Mouse (Mus musculus) heart, postnatal 25 days (tissue): Measurements from ENCODE around the gene Fkbp10. TPM values are rescaled to one million over a fixed set of nuclear protein-coding genes. Genes with fewer than 3 reads are reported as not detected.

Source experiments
- DNase-seq: peaks from one replicate; pipeline ENCODE4 v3.0.0; 2022; ENCODE audit warnings: low spot score
- intact Hi-C: fragments of 180-260 bp; cut with DNase I; formaldehyde crosslinking; loops from one replicate; pipeline ENCODE4 v1.15.1; 2025
- microRNA-seq: library from miRNA; unstranded; fragments of <30 nt; microRNA quantifications from one replicate; pipeline ENCODE4 v1.2.0, GENCODE M21; 2022
- total RNA-seq, 2 experiments: library from RNA; stranded (reverse); gene quantifications; 2 replicates each; pipeline ENCODE4 v1.2.3; 2021

Gene Fkbp10
- total RNA-seq, 2 experiments from 2014 or later, result 12.2 to 14.4 TPM

DNA sequence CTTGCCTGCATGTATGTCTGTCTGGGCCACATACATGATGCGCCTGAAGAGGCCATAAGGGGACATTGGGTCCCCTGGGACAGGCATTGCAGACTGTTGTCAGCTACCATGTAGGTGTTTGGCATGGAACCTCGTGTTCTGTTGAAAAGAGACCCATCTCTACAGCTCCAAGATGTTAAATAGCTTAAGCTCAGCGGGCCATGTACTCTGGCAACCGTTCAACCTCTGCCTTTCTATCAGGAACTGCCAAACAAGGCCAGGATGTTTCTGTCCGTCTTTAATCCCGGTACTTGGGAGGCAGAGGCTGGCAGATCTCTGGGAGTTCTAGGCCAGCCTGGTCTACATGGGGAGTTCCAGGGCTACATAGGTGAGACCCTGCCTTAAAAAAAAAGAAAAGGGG is 27.1 kb downstream of the Fkbp10 start:
- no peak for DNase-seq
- intact Hi-C loops, result no loop called here

DNA sequence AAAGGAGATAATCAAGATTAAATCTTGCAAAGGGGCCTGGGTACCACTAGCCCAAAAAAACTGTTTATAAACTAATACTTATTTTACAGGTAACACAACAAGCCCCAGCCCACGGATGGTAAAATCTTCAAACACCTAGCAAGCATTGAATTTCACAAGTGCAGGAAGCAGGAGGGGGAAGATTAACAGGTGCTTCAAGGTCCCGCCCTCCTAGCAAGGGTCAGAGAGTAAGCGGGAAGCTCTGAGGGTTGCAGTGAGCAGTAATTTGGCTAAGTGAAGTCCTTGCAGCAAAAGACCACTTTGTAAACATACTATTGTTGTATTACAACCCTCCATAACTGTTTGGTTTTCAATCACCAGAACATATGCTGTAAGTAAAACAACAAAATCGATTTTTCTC is 41.8 kb downstream of the Fkbp10 start:
- DNase-seq, result no peak
- intact Hi-C loops, result no loop called here

DNA sequence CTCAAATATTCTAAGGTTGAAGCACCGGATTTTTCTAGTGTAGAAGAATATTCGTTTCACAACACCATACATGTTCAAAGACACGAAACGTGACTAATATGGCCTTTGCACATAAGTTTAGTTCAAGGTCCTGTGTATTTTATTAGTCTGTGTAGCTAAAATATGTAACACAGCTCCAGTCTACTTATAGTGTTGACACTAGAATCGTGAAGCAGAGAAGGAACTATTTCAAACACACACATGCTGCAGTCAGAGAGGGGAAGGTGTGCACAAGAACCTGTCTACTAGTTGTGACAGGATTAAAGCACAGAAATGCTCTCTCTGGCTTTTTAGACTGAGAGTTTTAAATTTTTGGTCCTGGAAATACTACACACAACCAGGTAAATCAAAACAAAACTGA is 42.2 kb downstream of the Fkbp10 start:
- intact Hi-C loops, result no loop called here
- no peak for DNase-seq

DNA sequence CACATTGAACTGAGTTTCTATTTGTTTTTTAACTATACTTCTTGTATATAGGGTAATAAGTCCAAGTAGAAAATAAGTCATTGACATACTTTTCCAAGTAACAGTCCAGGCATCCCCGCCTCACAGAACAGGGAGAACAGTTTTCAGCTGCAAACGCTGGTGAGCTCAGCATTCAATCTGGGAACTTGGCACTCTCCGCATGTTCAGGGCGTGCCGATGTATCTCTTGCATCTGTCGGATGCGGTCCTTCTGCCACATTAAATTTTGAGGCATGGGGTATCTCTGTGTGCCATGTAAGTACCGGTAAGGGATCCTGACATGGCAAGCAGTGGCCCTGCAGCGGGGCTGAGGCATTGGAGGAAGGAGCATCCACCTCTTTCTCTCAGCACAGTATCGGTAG is 47.2 kb downstream of the Fkbp10 start:
- intact Hi-C loops, result no loop called here
- DNase-seq, result no peak

DNA sequence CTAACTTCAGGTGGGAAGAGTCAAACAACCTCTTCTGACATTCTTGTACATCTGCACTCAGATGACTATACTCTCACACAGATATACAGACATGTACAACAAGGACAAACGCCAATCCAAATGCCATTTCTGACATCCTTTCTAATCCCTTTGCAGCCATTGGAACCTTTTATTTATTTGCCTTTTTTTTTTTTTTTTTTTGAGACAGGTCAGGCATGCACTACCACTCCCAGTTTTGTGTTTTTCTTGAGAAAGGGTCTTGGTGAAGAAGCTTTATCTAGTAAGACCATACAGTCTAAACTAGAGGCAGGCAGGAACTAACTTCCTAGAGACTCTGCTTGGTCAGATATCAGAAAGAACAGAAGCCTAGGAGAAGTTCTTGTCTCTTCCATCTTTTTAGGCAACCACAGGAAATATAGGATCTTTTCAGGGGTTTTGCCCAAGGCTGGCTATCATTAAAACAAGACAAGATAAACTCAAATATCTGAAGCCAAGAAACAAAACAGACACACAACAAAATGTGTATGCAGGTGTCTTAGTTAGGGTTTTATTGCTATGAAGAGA is 49.8 kb downstream of the Fkbp10 start:
- intact Hi-C loops, result no loop called here
- DNase-seq, result no peak

DNA sequence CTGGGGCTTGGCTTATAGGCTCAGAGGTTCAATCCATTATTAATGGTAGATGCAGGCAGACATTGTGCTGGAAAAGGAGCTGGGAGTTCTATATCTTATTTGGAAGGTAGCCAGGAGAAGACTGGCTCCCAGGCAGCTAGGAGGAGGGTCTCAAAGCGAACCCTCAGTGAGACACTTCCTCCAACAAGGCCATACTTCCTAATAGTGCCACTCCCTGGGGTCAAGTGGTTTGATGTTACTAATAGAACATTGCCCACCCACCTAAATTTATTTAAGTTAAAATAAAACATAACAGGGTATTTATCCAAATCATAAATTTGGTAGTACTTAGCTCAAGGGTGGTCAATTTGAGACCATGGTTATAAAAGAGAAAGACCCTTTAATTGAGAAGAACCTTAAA is 50.3 kb downstream of the Fkbp10 start:
- DNase-seq, result no peak
- intact Hi-C loops, result no loop called here

DNA sequence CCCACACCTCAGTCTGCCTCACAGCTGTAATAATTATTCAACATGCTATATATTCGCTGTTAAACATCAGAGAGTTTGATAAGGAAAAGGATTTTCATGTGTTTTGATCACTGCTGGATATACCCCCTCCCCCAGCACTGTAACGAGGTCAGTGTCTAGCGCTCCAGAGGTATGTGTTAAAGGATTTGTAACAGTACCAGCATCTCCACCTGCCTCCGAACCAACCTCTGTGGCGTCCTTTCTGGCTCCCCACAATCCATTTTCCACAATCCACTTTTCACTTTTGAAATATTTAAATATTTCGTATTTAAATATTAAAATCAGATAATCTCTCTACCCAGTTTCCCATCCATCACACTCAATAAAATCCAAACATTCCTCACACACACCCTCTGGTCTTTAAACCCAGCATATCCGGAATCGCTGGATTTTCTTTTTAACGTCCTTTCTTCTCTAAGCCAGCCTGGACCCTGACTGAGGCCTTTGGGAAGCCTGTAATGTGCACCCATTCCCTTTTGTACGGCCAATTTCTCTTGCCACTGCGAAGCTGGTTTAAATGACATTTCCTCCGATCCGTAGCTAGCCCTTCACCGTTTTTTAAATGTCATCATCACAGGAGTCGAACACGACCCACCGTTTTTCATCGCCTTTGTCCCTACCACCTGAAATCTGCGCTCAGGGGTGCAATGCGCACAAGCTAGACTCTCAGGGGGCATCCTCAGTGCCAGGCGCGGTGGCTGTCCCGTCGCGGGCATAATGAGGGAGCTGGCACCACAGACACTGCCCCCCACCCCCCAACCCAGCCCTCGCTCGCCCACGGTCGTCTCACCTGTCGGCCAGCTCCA is 56.1 kb downstream of the Fkbp10 start:
- DNase-seq, result no peak
- intact Hi-C loops, result loop anchor here (2.0 kb wide), 2 partner anchors 45 to 109 kb away; no protein-coding TSS in a partner anchor

DNA sequence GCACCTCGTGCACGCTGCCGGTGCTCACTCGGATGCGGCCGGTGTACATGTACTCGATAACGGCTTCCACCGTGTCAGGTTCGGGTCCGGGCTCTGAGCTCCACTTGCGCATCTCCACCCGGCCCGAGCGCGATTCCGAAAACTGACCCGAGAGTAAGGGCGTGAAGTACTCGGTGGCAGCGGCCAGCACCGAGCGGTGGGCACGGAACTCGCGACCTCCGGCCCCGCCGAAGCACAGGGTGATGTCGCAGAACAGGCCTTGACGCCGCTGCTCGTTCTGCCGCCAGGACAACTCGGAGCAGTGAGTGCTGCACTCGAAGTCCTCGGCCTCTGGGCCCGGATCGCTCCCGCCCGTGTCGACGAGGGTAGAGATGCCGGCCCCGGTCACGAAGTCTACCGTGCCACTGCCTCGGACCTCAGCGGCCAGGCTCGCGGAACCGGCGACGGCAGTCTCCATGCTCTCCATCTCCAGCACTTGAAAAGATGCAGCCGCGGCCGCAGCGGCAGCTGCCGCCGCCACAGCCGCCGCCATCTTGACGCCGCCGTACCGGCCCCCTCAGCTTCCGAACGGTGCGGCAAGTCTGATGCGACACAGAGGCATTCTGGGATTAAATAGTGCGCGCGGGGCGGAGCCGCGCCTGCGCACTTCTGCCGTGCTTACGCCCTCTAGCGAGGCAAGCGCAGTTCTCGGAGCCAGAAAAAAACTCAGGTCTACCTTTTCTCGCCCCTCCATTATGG is 56.9 kb downstream of the Fkbp10 start, which contains the start of gene Klhl11:
Gene Klhl11, minus strand, starts transcription at position 545 of the 738 bp plus-strand sequence.
- intact Hi-C loops, result loop anchor here (2.0 kb wide), 2 partner anchors 46 to 110 kb away; no protein-coding TSS in a partner anchor
- DNase-seq, result peak; percentile 81

DNA sequence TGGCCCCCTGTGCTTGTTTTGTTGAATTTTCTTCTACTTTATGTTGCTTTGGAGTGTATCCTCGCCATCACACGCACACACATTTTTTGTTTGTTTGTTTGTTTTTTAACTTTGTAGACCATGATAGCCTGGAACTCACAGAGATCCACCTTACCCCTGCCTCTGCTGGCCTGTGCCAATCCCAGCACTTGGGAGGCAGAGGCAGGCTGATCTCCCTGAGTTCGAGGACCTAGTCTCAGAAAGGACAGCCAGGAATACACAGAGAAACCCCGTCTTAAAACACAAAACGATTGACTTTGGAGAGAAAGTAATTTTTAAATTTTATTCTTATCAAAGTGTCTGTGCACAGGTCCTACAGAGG is 57.4 kb downstream of the Fkbp10 start:
- DNase-seq, result no peak

More for the DNA sequence above, 57.4 kb downstream of the Fkbp10 start:
- intact Hi-C loops, result loop anchor here (2.0 kb wide), 2 partner anchors 46 to 110 kb away; no protein-coding TSS in a partner anchor

Small RNA genes lying within 50 kb of the gene (microRNA-seq; reads per million reads assigned to microRNA genes)
- gene Gm27374, result not detected

Other genes with a start within 250 kb of the Fkbp10 start
- not detected for gene Krt9, start 222.5 kb upstream of the Fkbp10 start, total RNA-seq
- gene Krt14, start 208.1 kb upstream of the Fkbp10 start, total RNA-seq, result under 1 TPM; 0.73 to 0.78 TPM
- not detected for gene Krt16, start 166.8 kb upstream of the Fkbp10 start, total RNA-seq
- not detected for gene Krt17, start 154.7 kb upstream of the Fkbp10 start, total RNA-seq
- not detected for gene Krt42, start 145.8 kb upstream of the Fkbp10 start, total RNA-seq
- 1,000 to 10,000 TPM; 1,459 to 1,550 TPM for gene Eif1, start 95.8 kb upstream of the Fkbp10 start, total RNA-seq
- gene Gast, start 81.3 kb upstream of the Fkbp10 start, total RNA-seq, result not detected
- gene Hap1, start 59.6 kb upstream of the Fkbp10 start, total RNA-seq, result 1 to 10 TPM in 1 of 2 experiments, under 1 TPM in 1; 0.83 to 1.2 TPM
- gene Jup, start 17.9 kb upstream of the Fkbp10 start, total RNA-seq, result 100 to 1,000 TPM; 239 to 247 TPM
- gene P3h4, start 861 bp upstream of the Fkbp10 start, total RNA-seq, result 10 to 100 TPM; 15.4 to 15.8 TPM
- gene Nt5c3b, start 26.1 kb downstream of the Fkbp10 start, total RNA-seq, result 10 to 100 TPM; 30.2 to 33.3 TPM
- gene Klhl10, start 26.2 kb downstream of the Fkbp10 start, total RNA-seq, result under 1 TPM; 0.88 to 0.92 TPM
- 1 to 10 TPM; 7.9 to 9.0 TPM for gene Klhl11, start 57.0 kb downstream of the Fkbp10 start, total RNA-seq
- gene Acly, start 112.3 kb downstream of the Fkbp10 start, total RNA-seq, result 10 to 100 TPM; 31.6 to 41.6 TPM
- under 1 TPM; 0.20 to 0.31 TPM for gene Ttc25, start 129.9 kb downstream of the Fkbp10 start, total RNA-seq
- gene Cnp, start 159.2 kb downstream of the Fkbp10 start, total RNA-seq, result 1 to 10 TPM; 5.4 to 7.3 TPM
- gene Nkiras2, start 203.5 kb downstream of the Fkbp10 start, total RNA-seq, result 10 to 100 TPM; 57.3 to 58.0 TPM
- gene Dnajc7, start 204.5 kb downstream of the Fkbp10 start, total RNA-seq, result 100 to 1,000 TPM; 121 to 124 TPM